Mouse (Mus musculus) hematopoietic stem cell, adult 5-6 weeks (primary cell): ENCODE results near the gene Ifi204. TPM values are rescaled to one million over a fixed set of nuclear protein-coding genes. Genes with fewer than 3 reads are reported as not detected.
"Not testable (repeated sequence)": the region's sequence is repeated elsewhere in the genome, so short reads cannot be mapped to it uniquely, and the experiment has no call there.

Experiments
- ATAC-seq, 2 experiments: fragments of 125-278 bp in 1 of 2; replicated peaks in 1 of 2; 2 replicates each; pipeline ENCODE4 v1.8.0; 2016 to 2017; ENCODE audit warnings: inconsistent platforms in 2 of 2, mild to moderate bottlenecking in 2 of 2, moderate number of reproducible peaks in 2 of 2, low read depth in 1 of 2, moderate TSS enrichment in 1 of 2; ENCODE audit not compliant: low FRiP score in 2 of 2, poor library complexity in 2 of 2, severe bottlenecking in 2 of 2, insufficient read depth in 1 of 2, low TSS enrichment in 1 of 2
- total RNA-seq: library from RNA; stranded (forward); fragments of 172-1452, 232-1000 nt; gene quantifications from 2 replicates; pipeline ENCODE4 v1.2.3, GENCODE M21; 2017

Gene Ifi204
- 1.5 and 13.1 TPM in 2 replicates for total RNA-seq

DNA sequence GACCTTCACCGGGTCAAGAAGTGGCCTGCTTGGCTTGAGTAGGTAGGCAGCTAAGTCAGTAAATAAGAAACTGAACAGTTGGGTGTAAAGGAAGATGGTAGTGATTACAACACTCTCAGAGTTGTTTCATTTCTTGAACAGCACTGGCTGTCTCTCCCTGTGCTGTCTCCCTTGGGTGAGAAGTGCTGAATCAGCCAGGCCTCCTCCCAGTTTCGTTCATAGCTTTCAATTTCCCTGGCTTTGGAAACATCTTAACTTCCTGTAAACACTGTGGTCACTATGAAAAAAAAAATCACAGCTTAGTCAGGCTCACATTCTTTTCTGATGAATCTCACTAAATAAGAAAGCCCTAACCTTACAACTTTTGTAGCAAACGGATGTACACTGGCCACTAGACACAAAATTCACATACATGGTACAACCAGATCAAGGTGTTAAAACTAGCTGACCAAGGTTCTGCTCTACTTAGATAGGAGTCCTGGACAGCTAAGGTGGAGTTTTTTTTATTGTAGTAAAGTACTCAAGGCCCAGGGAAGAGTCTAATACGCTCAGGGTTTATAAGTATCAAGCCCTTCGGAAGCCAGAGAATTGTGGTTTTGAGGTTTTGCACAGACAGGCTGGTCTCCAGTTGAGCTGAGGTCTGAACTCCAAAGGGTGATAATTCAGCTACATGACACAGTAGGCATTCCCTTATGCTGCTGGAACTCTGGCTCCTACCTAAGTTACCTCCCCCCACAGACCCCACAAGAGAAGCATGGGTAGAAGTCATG, at the start of gene Ifi204:
Ifi204 (minus strand) TSS at position 96 of the 770 bp plus-strand sequence.
- peak; percentile 82 to 86 for ATAC-seq

DNA sequence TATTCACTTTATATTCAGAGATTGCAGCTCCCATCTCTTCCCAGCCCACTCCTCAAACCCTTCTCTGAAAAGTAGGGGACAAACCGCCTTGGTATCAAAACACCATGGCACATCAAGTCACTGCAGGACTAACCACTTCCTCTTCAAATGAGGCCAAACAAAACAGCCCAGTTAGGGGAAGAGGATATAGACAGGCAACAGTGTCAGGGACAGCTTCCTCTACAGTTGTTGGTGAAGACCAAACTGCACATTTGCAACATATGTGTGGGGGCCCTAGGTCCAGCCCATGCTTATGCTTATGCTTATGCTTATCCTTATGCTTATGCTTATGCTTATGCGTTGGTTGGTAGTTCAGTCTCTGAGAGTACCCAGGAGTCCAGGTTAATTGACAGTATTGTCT, 42.6 kb upstream of the Ifi204 start:
- peak; percentile 98 to 100 for ATAC-seq

DNA sequence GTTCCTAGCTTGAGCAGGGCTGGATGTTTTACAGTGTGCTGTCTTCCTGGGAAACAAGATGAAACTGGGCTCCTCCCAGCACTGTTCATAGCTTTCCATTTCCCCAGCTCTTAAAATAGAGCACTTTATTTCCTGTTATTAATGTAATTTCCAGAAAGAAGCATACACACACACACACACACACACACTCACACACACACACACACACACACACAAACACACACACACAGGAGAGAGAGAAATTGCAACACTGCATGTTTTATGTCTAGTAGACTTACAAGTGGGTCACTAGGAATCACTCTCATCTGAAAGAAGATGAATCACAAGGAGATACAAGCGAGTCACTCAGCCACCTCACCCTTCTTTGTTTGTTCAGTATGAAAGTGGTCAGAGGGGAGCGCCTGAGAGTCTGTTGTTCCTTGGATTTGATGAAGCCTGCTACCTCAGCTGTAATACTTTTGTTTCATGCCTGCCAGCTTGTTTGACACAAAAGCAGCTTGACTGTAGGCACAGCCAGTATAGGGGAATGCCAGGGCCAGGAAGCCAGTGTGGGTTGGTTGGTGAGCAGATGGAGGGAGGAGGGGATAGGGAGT, 36.0 kb upstream of the Ifi204 start:
- 0 out of 4 replicates have a peak, but pooled peaks have one; percentile 14 to 20 for ATAC-seq

DNA sequence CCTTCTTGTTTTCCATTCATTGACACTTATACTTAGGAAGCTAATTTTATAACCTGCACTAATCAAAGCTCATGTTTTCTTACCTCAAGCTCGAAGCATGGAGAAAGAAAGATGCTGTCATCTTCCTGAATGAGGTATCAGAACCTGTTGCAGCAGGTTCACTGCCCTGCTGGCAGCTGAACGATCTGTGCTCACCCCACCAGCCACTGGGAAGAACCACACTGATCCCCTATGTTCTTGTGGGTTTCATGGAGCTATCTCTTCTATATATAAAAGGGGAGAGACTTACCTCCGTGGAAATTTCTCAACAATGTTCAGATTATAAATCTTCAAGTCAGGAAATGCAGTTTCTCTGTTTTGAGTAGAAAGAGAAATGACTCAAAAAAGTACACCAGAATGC, 35.5 kb upstream of the Ifi204 start:
- peak; percentile 56 to 60; a peak in 3 of 4 replicates for ATAC-seq

DNA sequence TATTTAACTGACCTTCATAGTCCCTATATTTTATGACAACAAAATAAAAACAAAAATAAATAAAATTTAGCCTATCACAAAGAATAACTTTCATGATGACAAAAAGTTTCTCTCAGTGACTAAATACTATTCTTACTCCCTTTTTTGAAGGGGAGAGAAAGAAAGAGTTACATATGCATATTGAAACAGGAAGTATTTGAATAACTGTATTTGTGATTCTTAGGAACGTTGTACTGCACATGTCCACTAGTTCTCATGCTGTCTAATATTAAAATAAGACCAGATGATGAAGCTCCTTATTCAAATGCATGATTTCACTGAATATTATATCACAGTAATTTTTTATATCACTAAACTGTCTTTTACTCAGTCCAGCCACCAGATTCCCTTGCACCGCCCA, 35.0 kb upstream of the Ifi204 start:
- ATAC-seq: peak; percentile 73 to 74; a peak in 2 of 4 replicates

DNA sequence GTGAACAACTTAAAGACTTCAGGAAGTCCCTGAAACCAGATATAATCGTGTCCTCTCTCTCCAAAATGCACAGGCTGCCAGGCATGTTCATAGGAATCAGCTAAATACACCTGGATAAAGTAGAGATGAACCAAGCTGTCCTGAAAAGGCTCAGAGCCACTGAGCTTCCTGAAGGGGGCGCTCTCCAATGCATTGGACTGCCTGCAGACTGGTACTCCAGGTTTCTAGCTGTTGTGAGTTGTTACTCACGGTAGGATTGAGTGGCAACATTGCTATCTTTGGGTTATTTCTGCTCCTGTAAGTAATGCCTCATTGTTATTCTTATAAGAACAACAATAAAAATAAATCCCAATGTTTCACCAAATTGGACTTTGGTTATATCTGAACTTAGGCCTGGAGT, 6.7 kb upstream of the Ifi204 start:
- ATAC-seq: not testable (repeated sequence)

DNA sequence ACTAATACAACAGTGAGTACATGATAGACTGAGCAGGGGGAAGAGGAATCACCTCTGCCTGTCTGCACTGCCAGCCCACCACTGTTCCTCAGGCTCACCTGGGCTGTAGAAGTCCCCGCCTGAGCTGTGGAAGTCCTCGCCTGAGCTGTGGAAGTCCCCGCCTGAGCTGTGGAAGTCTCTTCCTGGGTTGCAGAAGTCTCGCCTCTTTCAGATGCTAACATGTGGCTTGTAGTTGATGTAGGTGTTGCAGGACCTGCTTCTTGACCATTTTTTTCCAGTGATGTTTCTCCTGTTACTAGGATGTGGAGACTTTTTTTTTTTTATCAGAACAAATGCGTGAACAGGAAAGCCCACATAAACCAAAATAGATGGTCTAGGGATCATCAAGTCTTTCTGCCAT, 6.7 kb downstream of the Ifi204 start:
- not testable (repeated sequence) for ATAC-seq

DNA sequence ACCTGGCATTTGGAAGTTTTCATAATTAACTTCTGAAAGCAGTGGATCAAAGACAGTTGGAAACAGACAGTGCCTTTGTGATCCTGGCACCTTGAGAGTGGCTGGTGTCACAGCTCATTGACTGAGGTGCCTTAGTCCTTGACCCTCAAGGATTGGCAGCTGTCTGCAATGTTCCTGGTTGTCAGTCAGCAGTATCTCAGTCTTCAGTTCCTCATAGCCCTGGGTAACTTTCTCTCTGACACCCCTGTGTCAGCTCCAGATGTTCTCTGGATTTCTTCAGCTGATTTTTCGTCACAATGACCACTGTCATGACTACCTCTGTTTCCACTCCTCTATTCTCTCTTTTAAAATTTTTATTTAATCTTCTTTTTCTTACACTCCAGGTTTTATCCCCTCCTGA, 24.5 kb downstream of the Ifi204 start:
- no peak; a peak in 1 of 4 replicates for ATAC-seq

DNA sequence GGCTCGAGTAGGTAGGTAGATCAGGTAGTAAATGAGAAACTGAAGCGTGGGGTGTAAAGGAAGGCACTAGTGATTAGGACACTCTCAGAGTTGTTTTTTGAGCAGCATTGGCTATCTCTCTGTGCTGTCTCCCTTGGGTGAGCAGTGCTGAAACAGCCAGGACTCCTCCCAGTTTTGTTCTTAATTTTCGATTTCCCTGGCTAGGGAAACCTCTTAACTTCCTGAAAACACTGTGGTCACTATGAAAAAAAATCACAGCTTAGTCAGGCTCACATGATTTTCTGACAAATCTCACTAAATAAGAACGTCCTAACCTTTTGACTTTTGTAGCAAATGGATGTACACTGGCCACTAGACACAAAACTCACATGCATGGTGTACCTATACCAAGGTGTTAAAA, 25.1 kb downstream of the Ifi204 start, which contains the start of gene Ifi207:
Ifi207 (minus strand) TSS at position 92 of the 400 bp plus-strand sequence.
- ATAC-seq: peak; percentile 42; a peak in 3 of 4 replicates

DNA sequence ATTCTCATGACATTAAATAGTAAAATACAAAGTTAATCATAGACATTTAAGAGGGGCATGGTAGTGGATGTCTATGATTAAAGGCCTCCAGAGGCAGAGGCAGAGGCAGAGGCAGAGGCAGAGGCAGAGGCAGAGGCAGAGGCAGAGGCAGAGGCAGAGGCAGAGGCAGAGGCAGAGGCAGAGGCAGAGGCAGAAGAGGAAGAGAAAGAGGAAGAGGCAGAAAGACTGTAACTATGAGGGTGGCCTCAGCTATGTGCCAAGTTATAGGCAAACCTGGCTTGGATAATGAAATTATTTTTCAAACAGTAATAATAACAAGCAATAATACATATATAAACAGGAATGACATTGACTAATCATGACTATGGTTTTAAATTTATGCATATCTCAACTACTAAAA, 26.2 kb downstream of the Ifi204 start:
- ATAC-seq: no peak

DNA sequence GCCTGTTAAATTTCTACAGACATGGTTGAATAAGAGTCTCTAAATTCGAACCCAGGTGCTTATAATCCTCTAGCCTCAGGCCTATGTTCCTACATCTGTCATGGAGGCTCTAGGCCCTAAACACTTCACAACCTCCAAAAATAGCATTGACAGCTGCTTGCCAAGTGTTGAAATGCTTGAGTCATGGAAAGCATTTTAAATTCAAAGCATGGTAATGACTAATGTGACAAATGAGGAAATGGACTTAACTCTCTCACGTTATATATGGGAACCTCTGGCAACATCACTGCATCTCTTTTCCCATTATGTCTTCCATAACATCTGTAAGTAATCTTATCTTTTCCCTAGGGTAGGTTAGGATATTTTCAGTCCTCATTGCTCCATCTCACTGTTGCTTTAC, 29.8 kb downstream of the Ifi204 start:
- no peak for ATAC-seq

DNA sequence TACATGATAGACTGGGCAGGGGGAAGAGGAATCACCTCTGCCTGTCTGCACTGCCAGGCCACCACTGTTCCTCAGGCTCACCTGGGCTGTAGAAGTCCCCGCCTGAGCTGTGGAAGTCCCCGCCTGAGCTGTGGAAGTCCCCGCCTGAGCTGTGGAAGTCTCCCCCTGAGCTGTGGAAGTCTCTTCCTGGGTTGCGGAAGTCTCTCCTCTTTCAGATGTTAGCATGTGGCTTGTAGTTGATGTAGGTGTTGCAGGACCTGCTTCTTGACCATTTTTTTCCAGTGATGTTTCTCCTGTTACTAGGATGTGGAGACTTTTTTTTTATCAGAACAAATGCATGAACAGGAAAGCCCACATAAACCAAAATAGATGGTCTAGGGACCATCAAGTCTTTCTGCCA, 31.7 kb downstream of the Ifi204 start:
- not testable (repeated sequence) for ATAC-seq

DNA sequence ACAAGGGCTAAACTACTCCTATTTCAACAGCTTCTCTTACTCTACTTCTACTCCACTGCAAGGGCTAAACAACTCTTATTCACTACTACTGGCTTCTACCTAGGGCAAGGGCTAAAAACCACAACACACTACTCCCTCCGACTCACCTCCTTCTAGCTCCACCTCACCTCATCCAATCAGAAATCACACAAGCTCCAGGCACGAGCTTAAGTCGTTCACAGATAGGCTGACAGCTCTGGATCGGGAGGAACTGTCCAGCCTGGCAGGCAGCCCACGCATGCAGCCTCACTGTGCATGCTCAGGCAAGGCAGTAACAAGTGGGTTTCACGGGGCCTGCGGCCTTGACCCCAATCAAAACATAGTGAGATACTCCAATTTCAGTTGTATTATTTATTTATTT, 33.5 kb downstream of the Ifi204 start:
- no peak for ATAC-seq

Other genes with a start within 250 kb of the Ifi204 start
- gene Ifi214, start 231.0 kb downstream of the Ifi204 start, total RNA-seq: 1.2 TPM in 1 of 2 replicates, not detected in the other
- gene Ifi213, start 167.7 kb downstream of the Ifi204 start, total RNA-seq: 3.8 and 17.5 TPM in 2 replicates
- gene Ifi209, start 136.0 kb downstream of the Ifi204 start, total RNA-seq: 13.1 and 15.7 TPM in 2 replicates
- 1.5 TPM in 1 of 2 replicates, not detected in the other for gene Ifi208, start 93.3 kb downstream of the Ifi204 start, total RNA-seq
- 0.25 and 0.75 TPM in 2 replicates for gene Ifi207, start 25.2 kb downstream of the Ifi204 start, total RNA-seq
- gene Ifi211, start 146.1 kb upstream of the Ifi204 start, total RNA-seq: 4.3 TPM in 1 of 2 replicates, not detected in the other
- gene Mndal, start 175.5 kb upstream of the Ifi204 start, total RNA-seq: 280 and 342 TPM in 2 replicates
- gene Ifi203, start 175.7 kb upstream of the Ifi204 start, total RNA-seq: 158 and 228 TPM in 2 replicates
- gene Ifi202b, start 215.8 kb upstream of the Ifi204 start, total RNA-seq: not detected in 2 replicates